Mouse (Mus musculus) forebrain, embryonic 10.5 days (tissue): ENCODE data around the gene Chrm3. TPM values are rescaled to one million over a fixed set of nuclear protein-coding genes. Genes with fewer than 3 reads are reported as not detected.

ENCODE experiments used
- DNase-seq: peaks from one replicate; pipeline ENCODE4 v3.0.0-alpha.2; 2017; ENCODE audit warnings: low spot score; ENCODE audit errors: extremely low spot score
- H3K27ac ChIP-seq: fragments of 300-500 bp; sonication (generic); 2 replicates; pipeline ENCODE4 v1.5.1; 2016; ENCODE audit warnings: mild to moderate bottlenecking
- H3K27me3 ChIP-seq: fragments of 300-500 bp; sonication (generic); 2 replicates; pipeline ENCODE4 v1.6.1; 2016; ENCODE audit warnings: mild to moderate bottlenecking; ENCODE audit not compliant: poor library complexity, severe bottlenecking
- H3K36me3 ChIP-seq: fragments of 300-500 bp; sonication (generic); replicated peaks from 2 replicates; pipeline ENCODE4 v1.6.1; 2016; ENCODE audit warnings: mild to moderate bottlenecking, moderate library complexity
- H3K4me1 ChIP-seq: fragments of 300-500 bp; sonication (generic); 2 replicates; pipeline ENCODE4 v1.6.1; 2016
- H3K4me3 ChIP-seq: fragments of 300-500 bp; sonication (generic); 2 replicates; pipeline ENCODE4 v1.5.1; 2016; ENCODE audit warnings: mild to moderate bottlenecking, moderate library complexity
- H3K9me3 ChIP-seq: fragments of 300-500 bp; sonication (generic); 2 replicates; pipeline ENCODE4 v1.6.1; 2016; ENCODE audit warnings: mild to moderate bottlenecking, moderate library complexity
- WGBS: fragments of 180-500 bp; shearing (Covaris S2); methylation state at CpG from one replicate; pipeline ENCODE4 v1.1.7; 2016; 5-methylcytosine and 5-hydroxymethylcytosine counted together
- polyA plus RNA-seq: library from polyadenylated mRNA; unstranded; fragments of >200 nt; fragmentation: Nextera tagmentation; extraction: Ambion mirVana; gene quantifications from 2 replicates; pipeline ENCODE4 v1.2.1, GENCODE M21; 2016

Gene Chrm3
- polyA plus RNA-seq, 1 experiment from 2014 or later: not detected

DNA sequence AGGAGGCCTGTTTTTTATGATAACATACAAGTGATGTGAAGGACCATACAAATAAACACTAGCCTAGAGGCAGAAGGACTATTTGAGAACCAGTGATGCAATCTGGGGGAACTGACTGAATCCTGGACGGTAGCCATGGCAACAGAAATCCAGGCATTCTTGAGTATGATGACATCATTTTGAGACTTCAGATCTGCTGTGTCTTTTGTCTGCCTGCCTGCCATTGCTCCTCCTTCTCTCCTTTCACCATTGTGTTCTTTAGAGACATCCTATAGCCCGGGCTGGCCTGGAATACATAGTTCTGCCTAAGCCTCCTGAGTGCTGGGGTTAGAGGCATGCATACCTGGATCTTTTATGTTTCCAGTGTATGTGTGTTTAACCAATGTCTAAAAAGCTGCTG lies 430.7 kb downstream of the Chrm3 start:
- Histone ChIP-seq H3K27me3 (no peaks in the 10 kb centered on the region), H3K4me1 (peaks cover 14% of the 10 kb centered on the region), H3K36me3 (no peaks in the 10 kb centered on the region), H3K4me3 (no peak overlapping the region), H3K9me3 (no peaks in the 10 kb centered on the region), H3K27ac (0 out of 2 replicates have a peak overlapping the region, but pooled peaks have one; percentile 9)
- WGBS: 51% methylated on average over 2 of the region's 2 CpGs
- DNase-seq: peak; percentile 31

DNA sequence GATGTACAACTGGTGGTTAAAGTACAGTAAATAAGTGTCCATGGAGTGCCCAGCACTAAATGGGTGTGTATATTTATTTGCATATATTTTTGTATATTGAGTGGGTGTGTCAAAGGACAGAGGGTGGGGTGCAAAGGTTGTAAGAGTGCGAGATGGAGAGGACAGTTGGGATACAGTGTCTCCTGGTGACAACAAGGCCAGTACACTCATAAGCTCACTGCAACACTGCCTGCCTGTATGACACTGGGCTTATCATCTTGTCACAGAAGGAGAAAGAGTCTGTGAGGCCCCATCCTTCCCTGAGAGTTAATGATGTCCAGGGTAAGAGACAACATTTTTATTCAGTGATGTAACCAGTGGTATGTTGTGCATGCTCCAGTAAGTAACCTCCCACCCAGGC lies 439.5 kb downstream of the Chrm3 start:
- no peak for DNase-seq
- no peaks in the 10 kb centered on the region for H3K9me3 ChIP-seq
- H3K27ac ChIP-seq: no peak overlapping the region
- 81% methylated on average over 1 of the region's 1 CpGs for WGBS
- no peaks in the 10 kb centered on the region for H3K4me1 ChIP-seq
- H3K27me3 ChIP-seq: no peaks in the 10 kb centered on the region
- no peak overlapping the region for H3K4me3 ChIP-seq
- H3K36me3 ChIP-seq: no peaks in the 10 kb centered on the region

DNA sequence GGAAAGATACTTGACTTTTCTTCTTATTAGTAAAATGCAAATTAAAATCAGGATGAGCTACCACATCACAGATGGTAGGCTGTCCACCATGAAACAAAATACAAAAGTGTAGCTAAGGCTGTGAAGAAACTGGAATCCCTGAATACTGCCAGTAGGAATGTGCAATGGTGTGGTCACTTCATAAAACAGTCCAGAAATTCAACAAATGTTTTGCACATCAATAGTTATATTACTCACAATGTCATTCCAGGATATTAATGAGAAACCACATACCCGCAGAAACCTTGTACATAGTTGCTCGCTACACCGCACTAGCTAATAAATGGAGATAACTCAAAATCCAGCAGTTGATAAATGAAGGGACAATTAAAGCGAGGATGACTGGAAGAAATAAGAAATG lies 447.9 kb downstream of the Chrm3 start:
- no peaks in the 10 kb centered on the region for H3K27me3 ChIP-seq
- no peaks in the 10 kb centered on the region for H3K36me3 ChIP-seq
- H3K9me3 ChIP-seq: no peaks in the 10 kb centered on the region
- H3K4me1 ChIP-seq: no peaks in the 10 kb centered on the region
- DNase-seq: no peak
- 87% methylated on average over 4 of the region's 4 CpGs for WGBS
- H3K27ac ChIP-seq: no peak overlapping the region
- H3K4me3 ChIP-seq: no peak overlapping the region

DNA sequence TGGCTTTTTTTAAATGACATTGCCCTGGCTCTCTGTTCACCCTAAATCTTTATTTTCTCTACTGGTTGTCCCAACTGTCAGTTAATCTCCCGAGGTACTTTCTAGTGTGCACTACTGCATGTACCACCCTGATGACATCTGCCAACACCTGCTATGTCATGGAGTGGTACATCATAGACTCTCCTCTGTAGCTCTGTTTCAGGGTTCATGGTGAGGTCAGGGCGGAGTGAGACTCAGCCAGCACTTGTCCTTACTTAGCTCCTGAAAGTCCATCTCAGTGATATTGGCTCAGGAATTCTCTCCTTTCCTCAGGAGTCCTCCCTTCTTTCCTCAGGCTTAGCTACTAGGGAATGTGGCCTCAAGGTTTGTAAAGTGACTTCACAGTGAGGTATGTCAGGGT lies 451.9 kb downstream of the Chrm3 start:
- 89% methylated on average over 2 of the region's 2 CpGs for WGBS
- Histone ChIP-seq H3K4me3 (no peak overlapping the region), H3K4me1 (no peaks in the 10 kb centered on the region)

DNA sequence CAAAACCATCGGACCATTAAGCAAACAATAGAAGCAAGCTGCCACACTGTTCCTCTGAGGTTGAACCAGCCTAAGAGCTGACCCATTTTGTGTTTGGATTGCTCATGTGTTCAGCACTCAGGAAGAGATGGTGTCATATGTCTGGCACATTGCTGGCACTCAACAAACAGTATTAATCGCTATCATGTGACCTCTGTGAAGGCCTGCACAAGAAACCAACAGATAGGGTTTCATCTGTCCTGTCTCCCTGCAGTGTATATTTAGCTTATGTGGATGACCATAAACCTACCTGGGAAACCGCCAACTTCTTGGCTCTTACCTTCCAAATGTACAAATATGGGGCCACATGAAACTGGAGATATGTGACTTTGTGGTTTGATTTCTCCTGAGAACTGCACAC lies 453.4 kb downstream of the Chrm3 start:
- H3K9me3 ChIP-seq: peaks cover 7% of the 10 kb centered on the region; the same call in 1 of the 2 replicates
- no peaks in the 10 kb centered on the region for H3K36me3 ChIP-seq
- H3K27ac ChIP-seq: no peak overlapping the region
- H3K4me3 ChIP-seq: no peak overlapping the region
- no peaks in the 10 kb centered on the region for H3K4me1 ChIP-seq
- no peak for DNase-seq
- 78% methylated on average over 3 of the region's 3 CpGs for WGBS
- H3K27me3 ChIP-seq: no peaks in the 10 kb centered on the region

More for the DNA sequence above, 451.9 kb downstream of the Chrm3 start:
- no peaks in the 10 kb centered on the region for H3K27me3 ChIP-seq
- no peak overlapping the region for H3K27ac ChIP-seq
- H3K9me3 ChIP-seq: peaks cover 6% of the 10 kb centered on the region; the same call in 1 of the 2 replicates
- no peaks in the 10 kb centered on the region for H3K36me3 ChIP-seq
- DNase-seq: no peak

DNA sequence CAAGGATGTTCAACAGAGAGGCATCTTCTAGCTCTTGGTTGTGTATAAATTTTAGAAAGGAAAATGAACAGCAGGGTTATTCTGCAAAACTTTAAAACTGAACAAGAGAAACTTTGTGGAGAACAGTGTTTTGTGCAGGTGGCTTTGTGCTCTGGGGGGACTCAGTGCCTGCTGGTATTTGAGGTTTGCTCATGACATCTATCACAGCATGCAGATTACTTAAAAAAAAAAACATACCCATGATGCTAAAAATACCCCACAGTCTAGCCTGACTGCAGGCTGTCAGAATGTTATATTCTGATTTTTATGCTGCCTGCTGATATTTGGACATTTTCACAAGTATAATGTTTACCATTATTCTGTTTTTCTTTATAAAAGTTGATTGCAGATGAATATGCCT lies 456.2 kb downstream of the Chrm3 start:
- peaks cover 7% of the 10 kb centered on the region; the same call in 1 of the 2 replicates for H3K9me3 ChIP-seq

DNA sequence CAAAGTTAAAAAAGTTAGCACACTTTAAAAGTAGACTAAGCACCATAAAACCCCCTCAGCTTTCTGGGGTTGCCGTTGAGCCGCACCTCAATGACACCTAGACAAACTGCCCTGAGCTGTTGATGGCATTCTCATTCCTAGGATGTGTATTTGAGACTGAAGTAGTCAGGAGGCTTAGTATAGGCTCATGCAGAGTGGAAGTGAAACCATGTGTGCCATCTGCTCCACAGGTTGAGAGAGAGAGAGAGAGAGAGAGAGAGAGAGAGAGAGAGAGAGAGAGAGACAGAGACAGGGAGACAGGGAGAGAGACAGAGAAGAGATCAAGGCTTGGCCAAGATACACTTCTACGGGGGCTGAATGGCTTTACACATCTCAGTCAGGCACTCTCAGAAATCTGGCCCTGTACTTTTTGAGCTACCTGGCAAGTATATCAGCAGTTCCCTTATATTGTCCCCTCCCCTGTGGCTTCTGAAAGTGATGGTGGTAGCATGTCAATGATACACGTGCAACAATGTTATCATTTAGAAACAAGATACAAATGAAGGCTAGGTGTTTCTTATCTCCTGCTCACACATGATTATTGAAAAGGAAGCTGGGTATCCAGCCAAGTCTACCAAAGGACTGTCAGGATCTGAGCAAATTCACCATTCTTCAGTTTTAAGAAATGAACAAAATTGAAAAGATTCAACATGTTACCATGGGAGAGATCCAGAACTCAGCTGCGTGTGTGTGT lies 459.8 kb downstream of the Chrm3 start:
- Histone ChIP-seq H3K36me3 (no peaks in the 10 kb centered on the region), H3K4me1 (no peaks in the 10 kb centered on the region), H3K27me3 (no peaks in the 10 kb centered on the region), H3K27ac (no peak overlapping the region), H3K4me3 (no peak overlapping the region), H3K9me3 (peaks cover 7% of the 10 kb centered on the region; the same call in 1 of the 2 replicates)
- no peak for DNase-seq
- 87% methylated on average over 5 of the region's 5 CpGs for WGBS

More for the DNA sequence above, 456.2 kb downstream of the Chrm3 start:
- Histone ChIP-seq H3K4me3 (no peak overlapping the region), H3K36me3 (no peaks in the 10 kb centered on the region), H3K27me3 (no peaks in the 10 kb centered on the region), H3K4me1 (no peaks in the 10 kb centered on the region), H3K27ac (no peak overlapping the region)
- no peak for DNase-seq

DNA sequence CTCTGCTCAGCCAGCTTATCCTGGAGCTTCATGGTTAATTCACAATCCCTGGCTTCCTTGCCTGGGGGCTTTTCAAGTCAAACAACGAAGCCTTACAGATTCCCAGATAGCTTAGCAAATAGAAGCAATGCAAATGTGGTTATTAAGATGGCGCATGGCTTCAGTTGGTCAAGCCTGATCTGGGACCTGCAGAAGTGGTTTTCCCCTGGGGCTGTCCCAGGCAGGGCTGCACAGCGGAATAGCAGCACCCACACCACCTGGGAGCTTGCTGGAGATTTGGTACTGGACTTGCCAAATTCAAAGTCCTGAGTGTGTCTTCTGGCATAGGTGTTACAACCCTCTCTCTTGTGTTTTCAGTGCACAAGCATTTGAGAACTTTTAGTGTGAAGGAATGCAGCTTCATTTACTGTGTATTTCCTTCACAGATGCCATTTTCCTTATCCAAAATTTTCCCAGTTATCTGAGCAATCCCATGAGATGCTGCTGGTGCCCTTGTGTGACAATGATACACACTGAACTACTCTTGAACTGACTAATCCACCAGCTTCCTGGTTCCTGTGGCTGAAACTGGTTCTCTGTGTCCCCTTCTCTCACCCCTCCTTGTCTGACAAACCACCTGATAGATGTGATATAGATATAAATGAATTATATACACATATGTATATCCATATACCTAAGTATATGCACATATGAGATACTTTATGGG lies 461.8 kb downstream of the Chrm3 start:
- no peaks in the 10 kb centered on the region for H3K27me3 ChIP-seq
- no peaks in the 10 kb centered on the region for H3K36me3 ChIP-seq
- WGBS: 56% methylated on average over 3 of the region's 3 CpGs
- H3K27ac ChIP-seq: no peak overlapping the region
- peaks cover 1% of the 10 kb centered on the region; the same call in 1 of the 2 replicates for H3K9me3 ChIP-seq
- no peak overlapping the region for H3K4me3 ChIP-seq
- no peaks in the 10 kb centered on the region for H3K4me1 ChIP-seq
- DNase-seq: no peak

DNA sequence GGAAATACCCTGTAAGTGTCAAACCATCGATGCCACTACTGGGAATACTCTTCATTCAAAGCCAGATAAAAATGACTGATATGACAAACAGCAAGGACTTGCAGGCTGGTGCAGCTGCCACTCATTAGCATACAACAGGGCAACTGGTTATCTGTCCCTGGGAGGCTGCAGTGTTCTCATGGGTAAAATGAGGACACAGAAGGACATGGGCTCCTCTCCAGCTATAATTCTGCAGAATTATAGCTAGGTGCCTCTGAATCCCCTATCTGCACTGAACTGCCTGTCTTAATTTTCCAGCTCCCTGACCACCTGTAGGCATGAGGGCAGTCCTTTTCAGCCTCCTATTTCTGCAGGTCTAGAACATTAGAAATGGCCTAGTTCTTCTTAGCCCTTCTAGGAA lies 463.4 kb downstream of the Chrm3 start:
- H3K27ac ChIP-seq: no peak overlapping the region
- H3K4me3 ChIP-seq: no peak overlapping the region
- no peaks in the 10 kb centered on the region for H3K4me1 ChIP-seq
- H3K36me3 ChIP-seq: no peaks in the 10 kb centered on the region
- H3K27me3 ChIP-seq: no peaks in the 10 kb centered on the region
- no peak for DNase-seq
- 88% methylated on average over 1 of the region's 1 CpGs for WGBS
- H3K9me3 ChIP-seq: no peaks in the 10 kb centered on the region

DNA sequence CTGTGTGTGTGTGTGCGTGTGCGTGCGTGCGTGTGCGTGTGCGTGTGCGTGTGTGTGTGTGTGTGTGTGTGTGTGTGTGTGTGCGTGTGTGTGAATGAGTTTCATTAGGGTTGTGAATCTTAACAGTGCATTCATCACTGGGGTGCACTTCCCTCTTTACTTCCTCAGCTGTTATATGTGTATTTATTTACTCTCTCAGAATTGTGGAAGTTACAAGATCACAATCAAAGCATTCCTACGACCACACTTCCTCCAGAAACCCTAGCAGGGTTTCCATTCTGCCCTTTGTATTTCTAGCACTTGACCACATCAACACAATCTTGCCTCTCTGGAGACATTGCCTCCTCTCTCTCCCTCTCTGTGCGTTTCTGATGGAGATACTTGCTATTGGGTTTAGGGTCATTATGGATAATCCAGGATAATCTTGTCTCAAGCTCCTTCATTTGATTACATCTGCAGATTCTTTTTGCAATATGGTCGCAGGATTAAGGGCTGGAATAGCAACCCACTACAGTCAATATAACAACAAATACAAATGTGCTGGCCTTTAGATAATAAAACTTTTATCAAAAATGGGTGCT lies 465.5 kb downstream of the Chrm3 start:
- WGBS: 75% methylated on average over 11 of the region's 11 CpGs
- Histone ChIP-seq H3K27me3 (no peaks in the 10 kb centered on the region), H3K36me3 (no peaks in the 10 kb centered on the region), H3K4me1 (peaks cover 11% of the 10 kb centered on the region; the same call in 1 of the 2 replicates), H3K4me3 (no peak overlapping the region), H3K9me3 (no peaks in the 10 kb centered on the region), H3K27ac (no peak overlapping the region)
- no peak for DNase-seq

DNA sequence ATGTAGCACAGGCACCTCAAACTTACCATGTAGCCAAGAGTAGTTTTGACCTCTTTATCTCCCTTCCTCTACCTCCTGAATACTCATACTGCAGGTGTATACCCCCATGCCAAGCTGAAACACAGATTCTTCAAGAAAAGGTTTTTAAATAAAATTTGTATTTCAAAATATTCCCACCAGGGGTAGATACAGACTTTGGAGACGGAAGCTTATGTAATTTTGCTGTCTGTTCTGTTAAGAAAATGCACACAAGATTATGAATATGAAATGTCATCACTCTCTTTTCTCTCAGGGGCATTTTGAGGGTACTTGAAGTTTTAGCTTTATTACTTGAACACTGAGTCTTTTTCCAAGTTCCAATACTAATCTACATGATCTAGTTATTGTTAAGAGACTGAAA lies 469.6 kb downstream of the Chrm3 start:
- 91% methylated on average over 1 of the region's 1 CpGs for WGBS
- no peaks in the 10 kb centered on the region for H3K27me3 ChIP-seq
- H3K4me1 ChIP-seq: peaks cover 11% of the 10 kb centered on the region; the same call in 1 of the 2 replicates
- no peaks in the 10 kb centered on the region for H3K36me3 ChIP-seq
- DNase-seq: no peak
- H3K9me3 ChIP-seq: no peaks in the 10 kb centered on the region
- H3K4me3 ChIP-seq: no peak overlapping the region
- H3K27ac ChIP-seq: no peak overlapping the region

DNA sequence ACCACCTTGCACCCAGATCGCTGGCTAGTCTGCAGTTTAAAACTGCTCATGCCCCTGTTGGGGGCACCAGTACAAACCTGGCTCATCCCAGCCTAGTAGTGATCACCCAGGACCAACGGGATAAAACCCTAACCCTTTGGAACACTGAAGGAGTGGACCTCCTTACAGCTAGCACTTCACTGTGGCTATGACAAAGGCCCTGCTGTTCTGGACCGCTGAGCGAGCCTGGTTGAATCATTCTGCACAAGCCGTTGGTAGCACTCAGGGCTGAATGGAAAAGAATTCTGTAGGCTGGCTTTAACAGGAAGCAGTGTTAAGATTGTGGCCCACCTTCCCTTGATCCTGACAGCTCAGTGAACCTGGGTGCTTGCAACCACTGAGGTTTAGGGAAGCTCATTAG lies 470.2 kb downstream of the Chrm3 start:
- 51% methylated on average over 5 of the region's 5 CpGs for WGBS
- no peak overlapping the region for H3K27ac ChIP-seq
- no peak overlapping the region for H3K4me3 ChIP-seq
- no peak for DNase-seq
- no peaks in the 10 kb centered on the region for H3K9me3 ChIP-seq
- H3K27me3 ChIP-seq: no peaks in the 10 kb centered on the region
- no peaks in the 10 kb centered on the region for H3K36me3 ChIP-seq
- peaks cover 11% of the 10 kb centered on the region; the same call in 1 of the 2 replicates for H3K4me1 ChIP-seq

DNA sequence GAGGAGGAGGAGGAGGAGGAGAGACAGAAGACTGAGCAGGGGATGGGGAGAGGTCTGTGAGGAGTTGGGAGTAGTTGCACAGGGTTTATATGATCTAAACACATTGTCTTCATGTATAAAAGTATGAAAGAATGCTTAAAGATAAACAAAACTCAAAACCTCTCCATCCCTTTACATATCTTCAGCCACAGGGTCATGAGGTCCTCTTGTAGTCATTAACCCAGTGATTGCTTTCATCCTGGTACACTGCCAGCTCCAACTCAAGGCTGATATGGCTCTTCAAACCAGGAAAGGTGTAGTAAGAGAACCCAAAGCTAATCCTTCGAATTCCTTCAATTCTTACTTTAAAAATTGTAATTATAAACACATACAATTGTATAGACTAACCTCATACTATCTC lies 470.7 kb downstream of the Chrm3 start:
- Histone ChIP-seq H3K4me1 (peaks cover 11% of the 10 kb centered on the region; the same call in 1 of the 2 replicates), H3K36me3 (no peaks in the 10 kb centered on the region), H3K27ac (no peak overlapping the region), H3K9me3 (no peaks in the 10 kb centered on the region), H3K27me3 (no peaks in the 10 kb centered on the region), H3K4me3 (no peak overlapping the region)
- 76% methylated on average over 1 of the region's 1 CpGs for WGBS
- DNase-seq: no peak
